Mouse (Mus musculus) left cerebral cortex, adult 6 months (tissue): ENCODE results near the gene Magea4. TPM values are rescaled to one million over a fixed set of nuclear protein-coding genes. Genes with fewer than 3 reads are reported as not detected.

ENCODE experiments used
- long read RNA-seq, 2 experiments: library from polyadenylated mRNA; unstranded; transcript quantifications; one replicate each; pipeline ENCODE4 v2.0.0; 2019 to 2020
- polyA plus RNA-seq: library from polyadenylated mRNA; unstranded; fragments of <200 nt; fragmentation: Nextera tagmentation; gene quantifications from 2 replicates; pipeline ENCODE4 v1.2.3, GENCODE M21; 2021

Gene Magea4
- polyA plus RNA-seq: not detected in 2 replicates
- long read RNA-seq, experiment 1: 0 reads
- long read RNA-seq, experiment 2: 0 reads

DNA sequence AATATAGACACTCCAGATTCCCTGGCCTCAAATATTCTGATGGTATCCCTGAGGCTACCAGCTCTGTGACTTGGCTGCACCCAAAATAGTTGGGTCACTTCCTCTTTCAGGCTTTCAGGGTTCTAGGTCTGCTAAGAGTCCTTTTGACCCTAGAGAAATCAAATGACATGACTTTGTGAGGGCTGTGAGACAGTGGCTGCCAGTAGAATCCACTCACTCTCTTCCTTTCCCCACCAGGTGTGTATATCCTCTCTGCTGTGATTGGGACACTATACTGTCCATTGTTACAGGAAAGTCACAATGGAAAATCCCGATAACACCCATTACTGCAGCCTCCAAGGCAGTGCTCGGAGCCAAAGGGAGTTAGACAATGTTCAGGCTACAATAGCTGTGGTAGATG is at the start of gene Magea4:
Gene Magea4 (plus strand): TSS at position 301 of the 400 bp plus-strand sequence.

Other genes starting within 250 kb of the Magea4 start
- gene Fate1, start 249.0 kb upstream of the Magea4 start, polyA plus RNA-seq: 0.16 TPM in 1 of 2 replicates, not detected in the other
- gene Cnga2, start 230.2 kb upstream of the Magea4 start, polyA plus RNA-seq: not detected in 2 replicates
- not detected in 2 replicates for gene Gabre, start 52.8 kb downstream of the Magea4 start, polyA plus RNA-seq
- gene Magea10, start 164.8 kb downstream of the Magea4 start, polyA plus RNA-seq: not detected in 2 replicates